Mouse (Mus musculus) intestine, postnatal 0 days (tissue): Measurements from ENCODE around the gene Syt13. TPM values are rescaled to one million over a fixed set of nuclear protein-coding genes. Genes with fewer than 3 reads are reported as not detected.

Experiments used
- ATAC-seq: fragments of 200-750 bp; cut with Nextera tagmentation; 2 replicates; pipeline ENCODE4 v1.8.0; 2017; ENCODE audit warnings: mild to moderate bottlenecking, moderate TSS enrichment, moderate library complexity
- H3K27ac ChIP-seq: fragments of 300-500 bp; sonication (generic); 2 replicates; pipeline ENCODE4 v1.5.1; 2014; ENCODE audit warnings: mild to moderate bottlenecking, low read depth, low read length, moderate library complexity
- H3K27me3 ChIP-seq: fragments of 300-500 bp; sonication (generic); replicated peaks from 2 replicates; pipeline ENCODE4 v1.6.1; 2014; ENCODE audit warnings: low read length, mixed read lengths; ENCODE audit not compliant: control insufficient read depth, insufficient read depth
- H3K36me3 ChIP-seq: fragments of 300-500 bp; sonication (generic); 2 replicates; pipeline ENCODE4 v1.6.1; 2014; ENCODE audit warnings: mild to moderate bottlenecking, moderate library complexity; ENCODE audit not compliant: control insufficient read depth, insufficient read depth
- H3K4me1 ChIP-seq: fragments of 300-500 bp; sonication (generic); replicated peaks from 2 replicates; pipeline ENCODE4 v1.6.1; 2014; ENCODE audit warnings: antibody characterized with exemption, low read length, mixed read lengths; ENCODE audit not compliant: control insufficient read depth, insufficient read depth
- H3K4me2 ChIP-seq: fragments of 300-500 bp; sonication (generic); replicated peaks from 2 replicates; pipeline ENCODE4 v1.6.1; 2014; ENCODE audit warnings: low read depth, mild to moderate bottlenecking, moderate library complexity
- H3K4me3 ChIP-seq: fragments of 300-500 bp; sonication (generic); 2 replicates; pipeline ENCODE4 v1.5.1; 2014; ENCODE audit warnings: low read depth, low read length
- H3K9ac ChIP-seq: fragments of 300-500 bp; sonication (generic); 2 replicates; pipeline ENCODE4 v1.6.1; 2014; ENCODE audit warnings: mild to moderate bottlenecking, low read depth, low read length
- H3K9me3 ChIP-seq: fragments of 300-500 bp; sonication (generic); 2 replicates; pipeline ENCODE4 v1.6.1; 2016; ENCODE audit warnings: mixed run types; ENCODE audit not compliant: control insufficient read depth
- CTCF ChIP-seq: sonication (generic); IDR thresholded peaks from 2 replicates; pipeline ENCODE4 v1.5.1; 2016; ENCODE audit warnings: low read depth, mild to moderate bottlenecking, control low read depth, antibody characterized with exemption, moderate library complexity
- WGBS: fragments of 180-500 bp; shearing (Covaris S2); extraction: QIAGEN DNeasy Blood & Tissue Kit; methylation state at CpG from one replicate; pipeline ENCODE4 v1.1.7; 2014; 5-methylcytosine and 5-hydroxymethylcytosine counted together
- polyA plus RNA-seq: library from polyadenylated mRNA; unstranded; fragments of >200 nt; fragmentation: Nextera tagmentation; extraction: Ambion mirVana; gene quantifications from 2 replicates; pipeline ENCODE4 v1.2.1, GENCODE M21; 2015

Syt13 gene
- polyA plus RNA-seq, 1 experiment from 2014 or later: 2.5 TPM

DNA sequence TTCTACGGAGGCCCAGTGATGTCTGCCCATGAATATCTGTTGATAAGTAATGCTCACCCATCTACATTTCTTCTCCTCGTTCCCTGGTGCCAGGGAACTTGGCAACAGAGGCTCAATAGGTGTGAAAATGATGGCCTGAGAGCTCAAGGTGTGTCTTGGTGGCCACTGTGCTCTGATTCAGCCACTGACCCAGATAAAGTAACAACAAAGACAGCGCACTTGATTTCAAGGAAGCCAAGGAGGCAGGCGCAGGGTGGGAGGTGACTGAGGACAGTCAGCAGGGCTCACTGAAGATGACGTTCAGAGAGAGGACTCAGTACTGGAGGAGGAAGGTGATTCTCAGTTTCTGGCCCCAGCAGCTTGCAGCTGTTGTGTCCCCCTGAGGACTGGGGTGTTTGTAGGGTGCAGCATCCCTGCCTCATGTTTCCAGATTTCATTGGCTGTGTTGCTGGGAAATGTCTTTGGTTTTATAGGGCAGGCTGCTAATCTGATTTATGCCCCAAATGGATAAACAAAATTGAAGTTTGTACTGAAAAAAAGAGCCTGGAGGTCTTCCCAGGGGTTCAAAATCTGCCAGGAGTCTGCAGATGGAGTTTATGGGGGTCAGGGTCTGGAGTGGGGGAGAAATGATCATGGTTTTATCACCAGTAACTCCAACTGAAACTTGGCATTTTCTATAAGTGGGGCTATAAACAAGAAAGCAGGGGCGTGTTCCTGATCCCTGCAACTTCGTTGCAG is 2.7 kb downstream of the Syt13 start:
- Histone ChIP-seq H3K4me1 (no peaks in the 10 kb centered on the region), H3K9ac (no peak overlapping the region), H3K27me3 (peaks cover 28% of the 10 kb centered on the region), H3K4me3 (no peak overlapping the region), H3K36me3 (no peaks in the 10 kb centered on the region), H3K27ac (no peak overlapping the region), H3K9me3 (no peaks in the 10 kb centered on the region), H3K4me2 (no peak overlapping the region)
- WGBS: 40% methylated on average over 7 of the region's 7 CpGs
- no peak for ATAC-seq
- TF ChIP-seq CTCF: no peak

DNA sequence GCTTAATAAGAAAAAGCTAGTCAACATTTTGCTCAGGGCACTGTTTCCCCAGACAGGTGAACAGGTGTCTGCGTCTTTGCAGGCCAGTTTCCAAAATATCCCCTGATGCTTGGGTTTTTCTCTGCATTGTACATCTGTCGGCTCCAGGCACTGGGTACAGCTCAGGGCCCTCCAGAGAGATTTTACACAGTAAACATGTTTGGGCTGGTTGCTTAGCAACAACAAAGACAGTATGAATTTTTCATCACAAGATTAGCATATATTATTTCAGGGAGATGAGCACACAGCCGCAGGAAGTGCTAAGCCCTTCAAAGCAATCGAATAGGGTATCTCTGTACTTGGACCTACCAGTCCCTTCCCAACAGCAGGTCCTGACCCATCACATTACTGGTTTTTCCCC is 5.8 kb downstream of the Syt13 start:
- ATAC-seq: no peak
- Histone ChIP-seq H3K27me3 (peaks cover 3% of the 10 kb centered on the region; the same call in 1 of the 2 replicates), H3K9me3 (no peaks in the 10 kb centered on the region), H3K4me3 (no peak overlapping the region), H3K27ac (no peak overlapping the region), H3K9ac (no peak overlapping the region), H3K36me3 (no peaks in the 10 kb centered on the region), H3K4me1 (no peaks in the 10 kb centered on the region), H3K4me2 (no peak overlapping the region)
- 71% methylated on average over 4 of the region's 4 CpGs for WGBS
- no peak for TF ChIP-seq CTCF

DNA sequence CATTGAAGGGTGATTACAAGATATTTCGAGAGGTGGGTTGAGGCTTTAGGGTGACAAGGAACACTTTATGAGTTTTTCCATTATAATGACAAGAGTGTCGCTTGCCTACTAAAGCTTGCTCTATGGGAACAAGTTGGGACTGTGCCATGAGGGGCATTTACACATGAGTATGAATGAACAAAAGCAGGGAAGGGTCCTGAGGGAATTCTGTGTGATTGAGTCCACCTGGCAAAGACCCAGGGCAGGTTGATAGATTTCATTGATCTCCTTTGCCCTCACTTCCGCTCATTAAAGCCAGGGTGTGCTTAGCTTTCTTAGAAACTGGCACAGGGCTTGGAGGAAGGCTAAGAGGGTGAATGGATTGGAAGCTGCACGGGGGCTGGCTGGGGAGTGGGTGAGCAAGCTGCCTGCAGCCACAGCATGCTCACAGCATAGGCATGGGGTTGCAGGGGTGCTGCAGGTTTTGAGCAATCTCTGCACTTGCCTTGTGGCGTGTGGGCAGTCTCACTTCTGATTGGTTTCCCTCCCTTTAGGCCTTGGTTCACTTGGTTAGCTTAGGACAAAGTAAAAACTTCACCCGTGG is 9.9 kb downstream of the Syt13 start:
- no peak for ATAC-seq

DNA sequence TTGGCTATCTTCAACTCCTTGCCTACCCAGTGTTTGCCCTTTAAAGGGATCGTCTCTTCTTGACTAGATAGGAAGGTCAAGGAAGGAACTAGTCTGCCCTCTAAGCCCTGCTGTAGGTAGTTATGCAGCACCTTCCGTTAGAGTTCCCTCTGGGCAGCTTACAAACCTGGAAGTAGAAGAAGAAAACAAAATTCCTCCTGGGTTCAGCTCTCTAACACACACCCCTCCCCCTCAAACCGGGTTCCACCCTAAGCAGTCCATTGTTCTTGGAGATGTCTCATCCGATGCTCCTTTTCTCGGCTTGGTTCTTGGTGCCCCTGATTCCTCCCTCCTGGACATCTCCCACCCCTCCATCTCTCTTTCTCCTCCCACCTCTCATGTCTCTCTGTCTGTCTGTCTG is 14.8 kb downstream of the Syt13 start:
- no peak for ATAC-seq
- no peak overlapping the region for H3K27ac ChIP-seq
- no peak for TF ChIP-seq CTCF
- WGBS: 64% methylated on average over 5 of the region's 5 CpGs
- H3K9me3 ChIP-seq: no peaks in the 10 kb centered on the region
- no peaks in the 10 kb centered on the region for H3K36me3 ChIP-seq
- no peaks in the 10 kb centered on the region for H3K27me3 ChIP-seq
- H3K4me1 ChIP-seq: no peaks in the 10 kb centered on the region
- no peak overlapping the region for H3K4me3 ChIP-seq
- no peak overlapping the region for H3K9ac ChIP-seq
- no peak overlapping the region for H3K4me2 ChIP-seq

More for the DNA sequence above, 9.9 kb downstream of the Syt13 start:
- Histone ChIP-seq H3K4me3 (no peak overlapping the region), H3K9ac (no peak overlapping the region), H3K9me3 (no peaks in the 10 kb centered on the region), H3K27me3 (no peaks in the 10 kb centered on the region), H3K27ac (no peak overlapping the region), H3K4me2 (no peak overlapping the region), H3K4me1 (no peaks in the 10 kb centered on the region), H3K36me3 (no peaks in the 10 kb centered on the region)
- no peak for TF ChIP-seq CTCF
- whole genome bisulfite sequencing: 73% methylated on average over 6 of the region's 6 CpGs

DNA sequence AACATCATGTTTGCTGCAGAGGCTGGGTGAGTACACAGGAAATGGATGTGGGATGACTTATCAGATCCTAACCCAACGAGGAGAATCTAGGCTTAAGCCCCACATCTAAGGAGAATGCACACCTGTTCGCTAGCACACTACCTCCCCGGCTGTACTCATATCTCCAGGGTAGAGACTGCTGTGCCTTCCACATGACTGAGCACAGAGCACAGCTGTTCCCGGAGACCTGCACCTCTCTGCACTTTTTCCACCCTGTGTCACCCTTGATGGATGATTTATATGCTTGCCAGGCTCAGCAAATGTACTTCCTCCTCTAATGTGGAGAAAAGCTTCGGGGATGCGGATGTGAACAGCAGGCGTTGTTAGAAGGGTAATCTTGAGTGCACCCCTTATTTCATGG is 16.2 kb downstream of the Syt13 start:
- Histone ChIP-seq H3K27ac (no peak overlapping the region), H3K4me1 (no peaks in the 10 kb centered on the region), H3K9me3 (no peaks in the 10 kb centered on the region), H3K27me3 (no peaks in the 10 kb centered on the region), H3K36me3 (no peaks in the 10 kb centered on the region), H3K9ac (no peak overlapping the region), H3K4me3 (no peak overlapping the region), H3K4me2 (no peak overlapping the region)
- no peak for TF ChIP-seq CTCF
- no peak for ATAC-seq
- WGBS: 56% methylated on average over 7 of the region's 7 CpGs

DNA sequence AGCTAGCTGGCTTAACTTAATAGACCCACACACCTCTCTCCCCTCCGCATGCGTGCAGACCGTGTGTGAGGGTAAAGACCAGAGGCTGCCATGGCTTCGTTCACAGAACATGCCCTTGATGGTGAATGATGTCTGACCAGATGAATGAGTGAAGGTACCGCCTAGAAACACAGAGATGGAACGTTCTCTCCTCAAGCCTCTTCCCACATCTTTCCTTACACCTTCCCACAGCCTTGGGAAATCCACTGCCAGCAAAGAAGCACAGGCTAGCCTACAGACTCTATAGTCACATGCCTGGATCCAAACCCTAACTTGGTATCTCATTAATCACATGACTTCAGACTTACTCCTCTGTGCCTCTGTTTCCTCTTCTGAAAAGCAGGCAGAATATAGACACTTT is 18.5 kb downstream of the Syt13 start:
- 90% methylated on average over 6 of the region's 6 CpGs for WGBS
- H3K4me3 ChIP-seq: no peak overlapping the region
- no peaks in the 10 kb centered on the region for H3K36me3 ChIP-seq
- H3K4me1 ChIP-seq: no peaks in the 10 kb centered on the region
- no peak for TF ChIP-seq CTCF
- H3K27me3 ChIP-seq: no peaks in the 10 kb centered on the region
- no peak for ATAC-seq
- no peak overlapping the region for H3K27ac ChIP-seq
- H3K9ac ChIP-seq: no peak overlapping the region
- no peak overlapping the region for H3K4me2 ChIP-seq
- H3K9me3 ChIP-seq: no peaks in the 10 kb centered on the region
